Mouse (Mus musculus) left cerebral cortex, postnatal 25 days (tissue): ENCODE measurements around the gene Hoxa4. TPM values are rescaled to one million over a fixed set of nuclear protein-coding genes. Genes with fewer than 3 reads are reported as not detected.

Experiments
- DNase-seq, 2 experiments: peaks; one replicate each; pipeline ENCODE4 v3.0.0; 2022; ENCODE audit warnings: low spot score in 2 of 2, mixed read lengths in 1 of 2
- intact Hi-C: fragments of 180-260 bp; cut with DNase I; formaldehyde crosslinking; loops from one replicate; pipeline ENCODE4 v1.15.1; 2025
- total RNA-seq, 2 experiments: library from RNA; stranded (reverse); gene quantifications; 2 replicates each; pipeline ENCODE4 v1.2.3; 2021

The Hoxa4 gene
- total RNA-seq, 2 experiments from 2014 or later, result not detected

DNA sequence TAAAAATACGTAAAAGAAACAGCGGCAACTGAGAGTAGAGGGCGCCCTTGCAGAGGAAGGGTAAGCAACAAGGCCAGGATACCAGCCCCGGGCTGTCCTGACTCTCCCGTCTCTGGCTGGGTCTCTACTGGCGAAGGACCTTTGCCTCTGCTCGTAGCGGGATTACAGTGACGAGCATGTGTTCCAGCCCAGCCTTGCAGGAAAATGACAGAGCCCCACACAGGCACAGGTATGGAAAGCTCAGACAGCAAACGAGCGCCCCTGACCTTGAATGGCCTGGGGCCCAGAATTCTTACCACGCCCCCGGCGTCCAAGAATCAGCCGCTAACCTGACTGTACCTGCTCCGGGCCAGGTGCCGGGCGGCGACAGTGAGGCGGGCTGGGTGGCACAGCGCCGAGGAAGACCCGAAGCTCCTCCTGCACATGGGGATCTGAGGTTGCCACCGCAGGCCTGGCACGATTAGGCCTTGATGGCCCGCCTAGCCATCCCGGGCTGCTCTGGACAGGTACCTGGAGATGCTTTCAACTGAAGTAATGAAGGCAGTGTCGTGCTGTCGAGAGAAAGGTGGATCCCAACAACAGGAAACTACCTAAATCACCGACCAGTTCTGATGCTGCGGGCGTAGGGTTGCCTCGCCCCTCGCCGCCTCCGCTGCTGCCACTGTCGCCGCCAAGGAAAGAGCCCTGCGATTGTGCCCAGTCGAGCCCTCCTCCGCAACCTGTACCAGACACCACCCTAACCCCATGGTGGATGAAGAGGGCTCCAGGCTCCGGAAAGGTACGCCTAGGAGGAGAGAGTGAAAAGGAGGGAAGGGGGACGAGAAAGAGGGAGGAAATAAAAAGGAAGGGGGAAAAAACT, 38.2 kb upstream of the Hoxa4 start:
- intact Hi-C loops, result no loop called here
- no peak for DNase-seq

- no peak for DNase-seq
- intact Hi-C loops, result no loop called here
These were observed 37.2 kb upstream of the Hoxa4 start for GRCm38 (mm10) chr6:52228475-52229465.

- intact Hi-C loops, result no loop called here
- DNase-seq, result no peak
These were observed 36.1 kb upstream of the Hoxa4 start for GRCm38 (mm10) chr6:52227470-52228222.

- intact Hi-C loops, result no loop called here
- no peak for DNase-seq
These were observed 35.2 kb upstream of the Hoxa4 start for GRCm38 (mm10) chr6:52226569-52227257.

DNA sequence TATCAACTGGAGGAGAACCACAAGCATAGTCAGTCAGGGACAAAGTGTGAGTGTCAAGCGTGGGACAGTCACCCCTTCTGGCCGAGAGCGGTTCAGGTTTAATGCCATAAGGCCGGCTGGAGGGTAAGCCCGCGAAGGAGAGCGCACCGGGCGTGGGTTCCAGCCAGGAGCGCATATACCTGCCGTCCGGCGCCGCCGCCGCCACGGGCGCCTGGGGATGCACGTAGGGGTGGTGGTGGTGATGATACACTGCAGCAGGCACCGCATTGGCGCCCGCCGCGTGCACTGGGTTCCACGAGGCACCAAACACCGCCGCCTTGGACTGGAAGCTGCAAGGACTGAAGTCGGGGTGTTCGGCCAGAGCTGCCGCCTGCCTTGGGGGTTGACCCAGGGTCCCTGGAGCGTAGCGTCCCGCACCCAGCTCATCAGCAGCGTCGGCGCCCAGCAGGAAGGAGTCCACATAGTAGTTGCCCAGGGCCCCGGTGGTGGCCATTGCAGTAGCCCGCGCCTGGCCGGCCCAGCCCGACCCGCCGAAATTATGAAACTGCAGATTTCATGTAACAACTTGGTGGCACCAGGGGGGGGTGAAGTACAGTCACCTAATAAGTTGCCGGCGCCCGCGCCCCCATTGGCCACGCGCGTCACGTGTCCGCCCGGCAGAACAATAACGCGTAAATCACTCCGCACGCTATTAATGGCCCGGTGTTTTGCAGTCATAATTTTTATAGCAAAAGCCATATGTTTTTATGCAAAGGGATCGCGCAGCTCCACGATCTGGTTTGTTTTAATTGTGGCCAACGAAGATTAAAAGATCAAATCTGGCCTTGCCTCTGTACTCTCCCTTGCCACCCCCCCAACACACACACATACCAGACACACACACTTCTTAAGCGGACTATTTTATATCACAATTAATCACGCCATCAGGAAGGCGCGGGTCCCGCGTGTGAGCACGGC, 34.3 kb upstream of the Hoxa4 start:
- intact Hi-C loops, result no loop called here
- DNase-seq, result no peak

- intact Hi-C loops, result loop anchor here (5.0 kb wide), 2 partner anchors 843 to 1043 kb away; no protein-coding TSS in a partner anchor
- DNase-seq, result no peak
These were observed 33.5 kb upstream of the Hoxa4 start for GRCm38 (mm10) chr6:52224895-52225611.

DNA sequence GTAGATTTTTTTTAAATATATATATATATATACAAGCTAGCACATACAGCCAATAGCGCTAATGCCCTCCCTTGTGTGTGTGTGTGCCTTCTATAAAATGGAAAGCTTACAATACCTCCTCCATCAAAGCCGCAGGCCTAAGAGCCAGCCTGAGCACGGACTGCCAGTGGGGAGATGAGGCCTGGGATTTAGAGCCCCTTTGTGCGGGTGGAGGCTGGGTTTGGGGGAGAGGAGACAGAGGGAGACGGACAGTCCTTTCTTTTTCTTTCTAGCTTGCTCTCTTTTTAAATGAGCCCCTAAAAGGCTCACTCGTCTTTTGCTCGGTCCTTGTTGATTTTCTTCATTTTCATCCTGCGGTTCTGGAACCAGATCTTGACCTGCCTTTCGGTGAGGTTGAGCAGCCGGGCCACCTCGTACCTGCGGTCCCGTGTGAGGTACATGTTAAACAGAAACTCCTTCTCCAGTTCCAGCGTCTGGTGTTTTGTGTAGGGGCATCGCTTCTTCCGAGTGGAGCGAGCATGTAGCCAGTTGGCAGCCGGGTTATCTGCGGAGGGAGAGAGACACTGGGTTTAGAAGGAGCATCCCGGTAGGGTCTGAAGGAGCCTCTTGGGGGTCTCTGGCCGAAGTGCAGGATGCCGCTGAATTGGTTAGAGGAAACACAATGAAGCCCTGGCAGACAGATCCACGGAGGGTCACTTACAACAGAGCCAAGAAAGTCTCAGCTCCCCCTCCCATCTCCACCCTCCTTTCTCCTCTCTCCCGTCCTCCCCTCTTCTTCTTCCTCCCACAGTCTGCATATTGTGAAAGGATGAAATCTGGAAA, 32.6 kb upstream of the Hoxa4 start:
- DNase-seq, result no peak
- intact Hi-C loops, result loop anchor here (5.0 kb wide), 2 partner anchors 842 to 1042 kb away; no protein-coding TSS in a partner anchor

DNA sequence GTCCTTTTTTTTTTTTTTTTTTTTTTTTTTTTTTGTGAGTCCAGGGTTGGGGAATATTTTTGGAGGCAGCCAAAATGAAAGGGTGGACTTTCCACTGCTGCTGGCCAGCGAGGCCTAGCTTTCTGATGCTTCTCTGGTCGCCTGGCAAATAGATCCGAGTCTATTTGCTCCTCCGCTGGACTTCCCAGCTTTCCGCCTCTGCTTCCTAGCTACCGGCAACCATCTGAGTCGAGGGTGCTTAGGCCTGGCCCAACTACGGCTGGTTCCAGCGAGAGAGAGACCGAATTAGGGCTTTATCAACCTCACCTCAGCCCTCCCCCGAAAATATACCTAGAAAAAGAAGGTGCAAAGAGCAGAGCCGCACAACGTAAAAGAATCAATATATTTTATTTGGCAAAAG, 31.2 kb upstream of the Hoxa4 start:
- intact Hi-C loops, result loop anchor here (5.0 kb wide), 2 partner anchors 840 to 1040 kb away; no protein-coding TSS in a partner anchor
- DNase-seq, result no peak

- intact Hi-C loops, result loop anchor here (2.0 to 5.0 kb wide), 5 partner anchors 351 to 1040 kb away; no protein-coding TSS in a partner anchor
- no peak for DNase-seq
These were observed 30.6 kb upstream of the Hoxa4 start for GRCm38 (mm10) chr6:52221993-52222685.

- DNase-seq, result peak; percentile 78 to 81
- intact Hi-C loops, result loop anchor here (2.0 to 5.0 kb wide), 5 partner anchors 351 to 1039 kb away; no protein-coding TSS in a partner anchor
These were observed 29.9 kb upstream of the Hoxa4 start, which contains the start of gene Hoxa7 for GRCm38 (mm10) chr6:52221337-52221992. Hoxa7 (minus strand) TSS chr6:52221854.

- no peak for DNase-seq
- intact Hi-C loops, result loop anchor here (2.0 to 5.0 kb wide), 5 partner anchors 350 to 1039 kb away; no protein-coding TSS in a partner anchor
These were observed 29.3 kb upstream of the Hoxa4 start for GRCm38 (mm10) chr6:52220865-52221310.

DNA sequence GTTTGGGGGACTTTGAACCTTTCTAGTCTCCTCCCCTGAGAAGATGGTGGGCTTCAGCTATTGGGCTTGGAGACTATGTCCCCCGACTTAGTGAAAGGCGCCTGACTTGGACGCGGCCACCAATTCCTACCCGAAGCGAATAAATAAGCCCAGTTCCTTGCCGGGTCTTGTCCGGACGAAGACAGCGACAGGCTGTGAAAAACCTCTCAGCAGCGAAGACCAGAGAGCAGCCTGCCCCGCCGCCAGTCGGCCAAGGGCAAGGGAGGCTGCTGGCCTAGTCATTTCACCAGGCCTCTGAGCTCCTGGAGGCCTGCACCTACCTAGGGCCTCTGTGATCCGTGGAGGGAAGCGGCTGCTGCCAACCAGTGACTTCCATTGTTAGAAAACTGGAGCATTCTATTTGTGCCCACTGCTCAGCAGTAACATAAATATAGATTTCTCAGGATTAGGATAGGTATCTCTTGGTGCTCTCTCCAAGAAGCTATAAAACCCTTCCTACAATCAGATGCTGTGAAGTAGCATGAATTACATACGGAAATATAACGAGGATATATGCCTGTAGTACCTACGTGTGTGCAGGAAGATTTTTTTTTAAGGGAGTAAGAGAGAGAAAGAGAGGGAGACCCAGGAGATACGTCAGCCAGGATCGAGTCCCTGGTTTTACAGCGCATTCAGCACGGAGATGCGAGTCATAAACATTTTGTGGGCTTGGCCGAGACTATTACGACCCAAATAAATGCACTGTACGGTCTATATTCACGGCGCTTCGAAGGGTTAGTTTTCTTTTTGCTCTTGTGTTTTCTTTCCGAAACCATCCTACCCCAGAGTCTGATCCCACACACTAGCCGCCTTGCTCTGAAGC, 28.7 kb upstream of the Hoxa4 start:
- intact Hi-C loops, result loop anchor here (2.0 to 5.0 kb wide), 5 partner anchors 349 to 1038 kb away; no protein-coding TSS in a partner anchor
- DNase-seq, result no peak

- DNase-seq, result no peak
- intact Hi-C loops, result no loop called here
These were observed 27.8 kb upstream of the Hoxa4 start for GRCm38 (mm10) chr6:52219234-52219942.
